Mouse (Mus musculus): Measurements from ENCODE around the gene Tm4sf1. TPM values are rescaled to one million over a fixed set of nuclear protein-coding genes. Genes with fewer than 3 reads are reported as not detected.

Tm4sf1 gene
- polyA plus RNA-seq (2016; fragmentation: Nextera tagmentation; extraction: Ambion mirVana) = 3.1 and 3.5 TPM in 2 replicates

DNA sequence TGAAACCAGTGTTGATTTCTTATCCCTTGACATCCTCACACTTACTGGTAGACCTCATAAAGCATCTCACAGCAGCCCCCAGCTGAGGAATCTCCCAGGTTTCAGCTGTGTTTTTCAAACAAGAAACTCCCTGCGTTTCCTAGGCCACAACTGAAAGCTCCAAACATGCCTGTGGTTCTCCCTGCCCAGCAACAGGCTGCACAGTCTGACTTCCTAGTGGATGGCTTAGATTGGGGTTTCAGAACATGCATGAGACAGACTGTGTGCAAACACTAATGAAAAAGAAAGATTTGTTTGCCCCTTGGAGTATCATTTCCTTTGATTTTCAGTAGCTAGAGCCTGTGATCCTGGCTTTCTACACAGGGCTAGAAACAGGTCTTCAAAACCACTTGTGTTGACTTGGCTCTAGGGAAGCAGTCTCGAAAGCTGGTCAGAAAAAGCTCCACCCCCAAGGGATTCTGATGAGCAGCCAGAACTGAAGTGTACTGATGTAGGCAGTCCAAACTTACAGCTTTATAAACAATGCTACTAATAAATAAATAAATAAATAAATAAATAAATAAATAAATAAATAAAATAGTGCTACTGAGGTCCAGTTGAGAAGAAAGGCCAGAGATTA is at the start of gene Tm4sf1:
TSS of gene Tm4sf1 (minus strand) at position 68 of the 619 bp plus-strand sequence.
- Histone ChIP-seq H3K4me3 (no peak within 1 kb of the TSS), H3K27me3 (ENCODE audit: low read depth, poor library complexity, severe bottlenecking) (no peaks in the 10 kb centered on the region), H3K27ac (no peak within 1 kb of the TSS), H3K9me3 (replicated peaks) (no peaks in the 10 kb centered on the region), H3K36me3 (no peaks in the 10 kb centered on the region), H3K4me1 (peaks cover 13% of the 10 kb centered on the region)
- DNase-seq (ENCODE audit: low spot score) = no peak
- WGBS = 85% methylated on average over 2 of the region's 2 CpGs

DNA sequence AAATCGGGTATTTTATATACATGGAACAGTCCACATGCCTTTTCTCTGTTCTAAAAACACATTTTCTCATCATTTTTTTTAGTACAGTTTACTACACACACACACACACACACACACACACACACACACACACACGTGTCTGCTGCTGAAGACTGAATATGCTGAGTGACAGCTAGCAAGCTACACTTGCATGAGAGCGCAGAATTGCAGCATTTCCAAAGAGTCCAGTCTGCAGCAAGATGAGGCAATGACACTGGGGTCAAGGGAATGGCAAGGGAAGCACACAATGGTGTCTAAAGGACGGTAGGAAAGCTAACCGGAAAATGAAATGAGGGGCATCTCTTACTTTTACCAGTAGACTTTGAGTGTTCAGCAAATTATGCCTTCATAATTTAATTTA is 43.0 kb upstream of the Tm4sf1 start:
- DNase-seq (ENCODE audit: low spot score) = no peak
- WGBS = 86% methylated on average over 5 of the region's 5 CpGs
- Histone ChIP-seq H3K9me3 (replicated peaks) (no peaks in the 10 kb centered on the region), H3K27me3 (ENCODE audit: low read depth, poor library complexity, severe bottlenecking) (no peaks in the 10 kb centered on the region), H3K27ac (no peak overlapping the region), H3K36me3 (no peaks in the 10 kb centered on the region), H3K4me1 (no peaks in the 10 kb centered on the region), H3K4me3 (no peak overlapping the region)

DNA sequence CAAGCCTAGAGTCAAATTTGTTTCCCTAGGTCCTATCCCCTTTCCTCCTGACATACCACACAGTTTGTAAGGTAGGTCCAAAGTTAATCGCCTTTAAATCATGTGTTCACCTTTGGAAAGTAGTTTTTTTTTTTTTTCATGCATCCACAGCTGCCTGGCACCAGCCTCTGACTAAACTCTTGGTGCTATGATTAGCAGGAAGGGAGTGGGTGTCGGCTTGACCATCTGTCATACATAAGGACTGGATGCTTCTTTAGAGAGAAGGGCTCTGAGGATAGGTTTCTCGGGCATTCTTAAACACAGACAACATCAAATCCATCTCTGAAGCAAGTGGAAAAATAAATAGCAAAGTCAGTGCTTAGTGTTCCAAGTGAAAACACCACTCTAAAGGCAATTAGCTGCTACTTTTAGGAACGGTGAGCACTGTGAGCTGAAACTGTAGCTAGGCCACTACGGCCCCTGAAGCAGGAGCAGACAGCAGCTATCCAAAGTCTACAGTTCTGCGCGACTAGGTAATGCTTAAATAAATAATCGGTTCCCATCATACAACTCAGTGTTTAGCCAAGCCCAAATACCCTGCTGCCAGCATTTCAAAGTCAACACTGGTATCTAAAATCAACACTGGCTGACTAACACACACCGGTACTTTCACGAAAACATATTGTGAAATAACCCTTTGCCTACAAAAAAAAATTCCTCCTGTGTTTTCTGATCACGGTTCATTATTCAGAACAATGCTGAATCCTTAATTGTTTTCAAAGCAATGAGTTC is 42.2 kb upstream of the Tm4sf1 start:
- no peak for DNase-seq (ENCODE audit: low spot score)

DNA sequence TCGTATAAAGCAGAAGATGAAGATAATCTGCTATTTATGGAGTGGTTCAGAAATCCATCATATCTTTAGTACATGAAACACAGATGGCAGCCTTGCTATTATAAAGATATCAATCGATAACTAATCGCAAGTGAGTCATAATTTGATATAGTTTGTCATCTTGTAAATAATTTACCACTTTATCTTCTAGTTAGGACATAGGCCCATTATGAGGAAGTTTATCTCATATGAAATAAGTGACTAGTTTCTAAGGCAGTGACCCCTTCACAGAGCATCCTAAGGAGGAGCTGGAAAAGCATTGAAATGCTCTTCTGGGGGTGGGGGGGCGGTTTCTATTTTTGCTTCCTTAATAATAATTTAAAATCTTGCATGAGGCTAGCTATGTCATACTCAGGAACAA is 41.2 kb upstream of the Tm4sf1 start:
- no peaks in the 10 kb centered on the region for H3K4me1 ChIP-seq
- no peaks in the 10 kb centered on the region for H3K27me3 ChIP-seq (ENCODE audit: low read depth, poor library complexity, severe bottlenecking)
- no peak overlapping the region for H3K4me3 ChIP-seq
- WGBS = 93% methylated on average over 4 of the region's 4 CpGs
- no peak overlapping the region for H3K27ac ChIP-seq
- H3K36me3 ChIP-seq = no peaks in the 10 kb centered on the region
- no peak for DNase-seq (ENCODE audit: low spot score)
- H3K9me3 ChIP-seq (replicated peaks) = no peaks in the 10 kb centered on the region

More for the DNA sequence above, 42.2 kb upstream of the Tm4sf1 start:
- no peak overlapping the region for H3K27ac ChIP-seq
- no peaks in the 10 kb centered on the region for H3K27me3 ChIP-seq (ENCODE audit: low read depth, poor library complexity, severe bottlenecking)
- no peaks in the 10 kb centered on the region for H3K36me3 ChIP-seq
- WGBS = 86% methylated on average over 11 of the region's 11 CpGs
- no peaks in the 10 kb centered on the region for H3K9me3 ChIP-seq (replicated peaks)
- no peaks in the 10 kb centered on the region for H3K4me1 ChIP-seq
- H3K4me3 ChIP-seq = no peak overlapping the region

DNA sequence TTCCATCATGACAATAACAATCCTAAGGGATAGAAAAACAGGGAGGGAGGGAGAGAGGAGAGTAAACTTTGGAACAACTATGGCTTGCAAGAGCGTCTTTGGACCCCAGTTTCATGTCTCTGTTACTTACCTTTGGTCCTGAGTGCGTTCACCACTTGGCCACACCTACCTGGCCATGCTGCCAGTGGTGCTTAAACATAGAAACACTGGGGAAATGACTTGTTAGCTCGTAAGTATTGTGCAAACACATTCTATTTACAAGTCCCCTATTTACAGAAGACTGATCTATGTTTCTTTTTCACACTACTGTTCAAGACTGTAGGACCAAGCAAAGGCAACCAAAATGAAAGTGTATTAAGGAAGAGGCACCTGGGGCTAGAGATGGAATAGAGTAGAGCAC is 39.5 kb upstream of the Tm4sf1 start:
- Histone ChIP-seq H3K36me3 (no peaks in the 10 kb centered on the region), H3K27me3 (ENCODE audit: low read depth, poor library complexity, severe bottlenecking) (no peaks in the 10 kb centered on the region), H3K4me3 (no peak overlapping the region), H3K4me1 (no peaks in the 10 kb centered on the region), H3K9me3 (replicated peaks) (no peaks in the 10 kb centered on the region), H3K27ac (no peak overlapping the region)
- 81% methylated on average over 3 of the region's 3 CpGs for WGBS
- no peak for DNase-seq (ENCODE audit: low spot score)

DNA sequence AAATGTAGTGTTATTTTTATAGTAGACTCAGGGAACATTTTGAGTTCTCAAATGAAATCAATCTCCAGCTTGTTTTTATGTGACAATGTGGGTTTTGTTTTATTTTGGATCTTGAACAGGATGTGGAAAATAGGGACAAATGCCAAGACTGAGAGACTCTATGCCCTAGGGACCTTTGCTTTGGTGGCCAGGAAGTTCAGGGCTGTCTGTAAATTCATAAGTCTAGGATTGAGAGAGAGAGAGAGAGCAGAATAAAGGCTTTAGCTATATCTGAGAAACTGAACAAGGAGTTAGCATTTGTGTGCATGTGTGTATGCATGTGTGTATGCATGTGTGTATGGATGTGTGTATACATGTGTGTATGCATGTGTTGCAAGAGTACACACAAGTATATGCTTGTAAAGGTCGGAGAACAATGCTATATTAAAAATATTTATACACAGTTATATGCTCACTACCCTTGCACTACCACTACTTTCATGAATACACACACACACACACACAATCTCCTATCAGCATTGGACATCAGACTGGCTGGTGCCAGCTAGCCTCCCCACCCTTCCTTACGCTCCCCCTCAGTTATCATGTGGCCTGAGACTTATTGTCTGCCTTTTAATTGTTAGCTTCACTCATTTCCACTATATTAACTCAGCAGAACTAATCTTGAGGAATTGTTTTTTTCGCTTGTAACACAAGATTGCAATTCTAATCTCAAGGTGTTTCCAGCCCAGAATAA is 33.5 kb upstream of the Tm4sf1 start:
- no peaks in the 10 kb centered on the region for H3K27me3 ChIP-seq (ENCODE audit: low read depth, poor library complexity, severe bottlenecking)
- no peaks in the 10 kb centered on the region for H3K9me3 ChIP-seq (replicated peaks)
- H3K4me3 ChIP-seq = no peak overlapping the region
- 89% methylated on average over 3 of the region's 3 CpGs for WGBS
- no peak overlapping the region for H3K27ac ChIP-seq
- H3K4me1 ChIP-seq = no peaks in the 10 kb centered on the region
- H3K36me3 ChIP-seq = no peaks in the 10 kb centered on the region
- DNase-seq (ENCODE audit: low spot score) = no peak

DNA sequence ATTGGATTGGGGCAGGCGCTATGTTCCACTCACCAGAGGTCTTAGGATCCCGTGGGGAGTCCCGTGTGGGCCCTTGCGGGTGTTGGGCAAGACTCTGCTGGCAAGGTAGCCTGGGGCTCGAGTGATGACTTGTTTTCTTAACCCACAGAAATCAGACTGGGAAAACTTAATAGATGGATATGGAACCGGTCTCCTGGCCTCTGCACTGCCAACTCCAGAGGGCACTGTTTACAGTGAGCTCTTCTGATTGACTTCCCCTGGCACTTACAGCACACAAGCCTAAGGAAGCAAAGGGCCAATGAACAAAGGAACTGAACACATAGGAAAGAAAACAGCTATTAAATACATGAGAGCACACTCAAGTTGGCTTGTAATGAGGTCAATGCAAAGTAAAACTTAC is 26.2 kb upstream of the Tm4sf1 start:
- no peaks in the 10 kb centered on the region for H3K27me3 ChIP-seq (ENCODE audit: low read depth, poor library complexity, severe bottlenecking)
- no peaks in the 10 kb centered on the region for H3K36me3 ChIP-seq
- WGBS = 84% methylated on average over 4 of the region's 6 CpGs
- H3K27ac ChIP-seq = no peak overlapping the region
- no peak overlapping the region for H3K4me3 ChIP-seq
- no peaks in the 10 kb centered on the region for H3K4me1 ChIP-seq
- no peak for DNase-seq (ENCODE audit: low spot score)
- H3K9me3 ChIP-seq (replicated peaks) = no peaks in the 10 kb centered on the region

DNA sequence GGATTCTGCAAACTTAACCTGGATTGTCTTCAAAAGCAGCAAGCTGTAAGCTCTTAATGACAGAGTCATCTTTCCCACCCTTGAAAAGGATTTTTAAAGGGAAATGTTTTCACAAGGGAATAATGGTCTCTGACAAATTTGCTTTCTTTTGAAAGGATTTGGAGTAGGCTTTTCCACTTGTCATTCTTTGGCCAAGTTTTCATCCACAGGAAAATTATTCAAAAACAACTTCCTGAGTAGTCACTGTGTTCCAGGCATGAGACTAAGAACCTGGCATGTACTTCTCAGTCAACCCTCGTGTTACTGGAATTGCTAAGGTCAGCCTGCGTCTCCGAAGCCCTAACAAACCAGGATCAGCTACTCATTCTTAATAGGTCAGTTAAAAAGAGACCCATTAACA is 5.3 kb upstream of the Tm4sf1 start:
- Histone ChIP-seq H3K4me1 (peaks cover 16% of the 10 kb centered on the region), H3K27me3 (ENCODE audit: low read depth, poor library complexity, severe bottlenecking) (no peaks in the 10 kb centered on the region), H3K27ac (no peak overlapping the region), H3K36me3 (no peaks in the 10 kb centered on the region), H3K4me3 (no peak overlapping the region), H3K9me3 (replicated peaks) (no peaks in the 10 kb centered on the region)
- no peak for DNase-seq (ENCODE audit: low spot score)
- 88% methylated on average over 3 of the region's 3 CpGs for WGBS

DNA sequence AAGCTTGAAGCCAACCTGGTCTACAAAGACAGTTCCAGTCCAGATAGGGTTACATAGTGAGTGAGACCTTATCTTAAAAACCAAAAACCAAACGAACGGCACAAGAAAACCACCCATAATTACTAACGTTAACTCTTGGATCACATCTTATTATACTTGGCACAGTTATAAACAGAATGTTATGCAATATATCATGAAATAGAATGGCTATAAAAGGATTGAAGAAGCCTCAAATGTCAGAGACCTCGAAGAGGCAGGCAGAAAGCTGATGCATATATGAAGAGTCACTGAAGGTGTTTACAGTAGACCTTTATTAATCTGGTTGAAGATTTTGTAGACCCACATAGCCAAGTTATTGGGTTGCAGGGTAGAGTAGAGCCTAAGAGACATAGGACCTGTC is 3.8 kb upstream of the Tm4sf1 start:
- Histone ChIP-seq H3K27ac (no peak overlapping the region), H3K4me3 (no peak overlapping the region), H3K4me1 (peaks cover 13% of the 10 kb centered on the region), H3K36me3 (no peaks in the 10 kb centered on the region), H3K27me3 (ENCODE audit: low read depth, poor library complexity, severe bottlenecking) (no peaks in the 10 kb centered on the region), H3K9me3 (replicated peaks) (no peaks in the 10 kb centered on the region)
- 89% methylated on average over 4 of the region's 4 CpGs for WGBS
- DNase-seq (ENCODE audit: low spot score) = no peak

DNA sequence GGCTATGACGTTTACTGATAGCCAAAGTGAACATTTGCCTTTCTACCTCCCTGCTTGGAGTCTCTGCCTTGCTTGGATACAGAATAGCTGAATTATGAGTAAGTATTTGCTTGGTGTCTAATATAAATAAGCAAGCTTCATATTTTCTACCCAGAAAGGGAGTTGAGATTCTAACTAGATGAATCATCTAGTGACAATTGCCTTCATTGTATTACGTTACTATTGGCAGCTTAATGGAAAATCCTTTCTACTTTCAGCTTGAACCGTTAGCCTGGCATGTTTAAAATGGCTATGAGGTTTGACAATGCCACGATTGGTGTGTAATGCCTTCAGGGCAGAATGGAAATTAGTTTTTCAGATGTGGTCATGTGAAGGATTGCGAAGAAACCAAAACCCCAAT is 2.7 kb upstream of the Tm4sf1 start:
- Histone ChIP-seq H3K4me1 (peaks cover 13% of the 10 kb centered on the region), H3K27ac (no peak overlapping the region), H3K4me3 (no peak overlapping the region), H3K9me3 (replicated peaks) (no peaks in the 10 kb centered on the region), H3K36me3 (no peaks in the 10 kb centered on the region), H3K27me3 (ENCODE audit: low read depth, poor library complexity, severe bottlenecking) (no peaks in the 10 kb centered on the region)
- no peak for DNase-seq (ENCODE audit: low spot score)
- WGBS = 83% methylated on average over 5 of the region's 5 CpGs

DNA sequence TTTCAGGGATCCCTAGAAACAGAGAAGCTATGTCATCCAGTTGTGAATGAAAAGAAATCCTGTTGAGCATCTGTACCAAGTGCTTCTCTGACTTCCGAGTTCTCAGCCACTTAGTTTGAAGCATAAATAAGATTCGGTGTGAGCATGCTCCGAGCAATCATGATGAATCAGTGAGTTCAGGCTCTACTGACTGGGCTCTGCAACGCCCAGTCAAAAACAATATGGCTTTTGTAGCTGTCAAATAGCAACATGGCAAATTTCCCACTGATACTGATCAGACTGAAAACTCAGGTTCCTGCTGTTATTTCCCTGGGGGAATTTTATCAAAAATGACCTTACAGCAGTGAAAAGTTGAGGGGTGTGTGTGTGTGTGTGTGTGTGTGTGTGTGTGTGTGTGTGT is 2.3 kb upstream of the Tm4sf1 start:
- no peaks in the 10 kb centered on the region for H3K27me3 ChIP-seq (ENCODE audit: low read depth, poor library complexity, severe bottlenecking)
- WGBS = 85% methylated on average over 4 of the region's 4 CpGs
- H3K9me3 ChIP-seq (replicated peaks) = no peaks in the 10 kb centered on the region
- H3K4me3 ChIP-seq = no peak overlapping the region
- no peak for DNase-seq (ENCODE audit: low spot score)
- H3K27ac ChIP-seq = no peak overlapping the region
- H3K4me1 ChIP-seq = peaks cover 13% of the 10 kb centered on the region
- no peaks in the 10 kb centered on the region for H3K36me3 ChIP-seq

DNA sequence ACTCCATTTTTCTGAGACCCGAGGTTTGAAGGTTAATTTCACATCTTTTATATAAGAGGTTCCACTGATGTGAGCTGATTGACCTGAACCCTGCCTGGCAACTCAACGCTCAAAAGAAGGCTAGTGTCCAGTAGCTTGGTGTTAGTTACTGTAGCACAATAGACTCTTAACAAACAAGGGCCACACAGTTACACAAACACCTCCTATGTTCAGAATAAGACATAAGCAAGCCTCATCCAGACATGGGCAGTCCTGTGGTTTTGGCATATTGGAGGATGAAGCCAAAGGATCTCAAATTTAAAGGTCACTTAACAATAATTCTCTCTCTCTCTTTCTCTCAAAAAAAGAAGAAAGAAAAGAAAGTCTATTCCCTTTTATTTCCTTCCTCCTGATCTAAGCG is 1.7 kb upstream of the Tm4sf1 start:
- peaks cover 13% of the 10 kb centered on the region for H3K4me1 ChIP-seq
- DNase-seq (ENCODE audit: low spot score) = no peak
- H3K27ac ChIP-seq = no peak overlapping the region
- no peak overlapping the region for H3K4me3 ChIP-seq
- 56% methylated on average over 3 of the region's 3 CpGs for WGBS
- no peaks in the 10 kb centered on the region for H3K36me3 ChIP-seq
- H3K9me3 ChIP-seq (replicated peaks) = no peaks in the 10 kb centered on the region
- H3K27me3 ChIP-seq (ENCODE audit: low read depth, poor library complexity, severe bottlenecking) = no peaks in the 10 kb centered on the region

DNA sequence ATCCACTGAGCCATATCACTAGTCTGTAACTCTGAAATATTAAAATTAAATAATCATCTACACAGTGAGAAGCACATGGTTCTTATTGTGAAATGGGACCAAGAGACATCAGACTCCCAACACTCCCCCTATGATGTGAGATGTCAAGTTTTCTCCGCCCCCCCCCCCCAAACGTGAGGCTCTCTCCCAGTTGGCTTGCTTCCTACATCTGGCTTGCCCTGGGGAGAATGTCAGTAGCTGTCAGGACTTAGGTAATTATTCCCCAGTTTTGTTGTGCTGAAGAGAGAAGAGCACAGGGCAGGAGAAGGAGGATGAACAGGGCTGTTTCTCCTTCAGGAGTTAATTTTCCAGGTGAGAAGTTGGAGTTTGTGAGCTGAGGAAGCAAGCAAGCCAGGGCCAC is 1.1 kb upstream of the Tm4sf1 start:
- H3K4me3 ChIP-seq = no peak overlapping the region
- no peaks in the 10 kb centered on the region for H3K27me3 ChIP-seq (ENCODE audit: low read depth, poor library complexity, severe bottlenecking)
- H3K27ac ChIP-seq = no peak overlapping the region
- no peak for DNase-seq (ENCODE audit: low spot score)
- WGBS = 55% methylated on average over 2 of the region's 2 CpGs
- H3K9me3 ChIP-seq (replicated peaks) = no peaks in the 10 kb centered on the region
- peaks cover 13% of the 10 kb centered on the region for H3K4me1 ChIP-seq
- H3K36me3 ChIP-seq = no peaks in the 10 kb centered on the region
